Mouse (Mus musculus): ENCODE measurements around the gene Wdfy1.

Wdfy1 gene

DNA sequence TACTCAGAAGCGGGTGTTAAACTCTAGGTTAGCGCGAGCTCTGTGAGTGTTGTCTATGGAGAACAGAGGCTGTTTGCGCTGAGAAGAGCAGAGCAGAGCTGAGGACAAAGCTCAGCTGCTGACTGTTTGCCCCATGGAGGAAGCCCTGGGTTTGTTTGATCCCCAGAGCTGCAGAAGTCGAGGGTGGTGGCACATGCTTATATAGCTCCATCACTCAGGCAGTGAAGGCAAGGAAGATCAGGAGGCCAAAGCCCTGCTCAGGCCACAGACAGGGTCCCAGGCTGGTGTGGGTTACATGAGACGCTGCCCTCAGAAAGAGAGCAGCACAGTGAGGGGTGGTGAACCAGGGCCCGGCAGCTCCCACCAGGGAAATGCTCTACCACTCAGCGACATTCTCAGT lies 65.7 kb downstream of the Wdfy1 start:
- DNase-seq, result no peak

DNA sequence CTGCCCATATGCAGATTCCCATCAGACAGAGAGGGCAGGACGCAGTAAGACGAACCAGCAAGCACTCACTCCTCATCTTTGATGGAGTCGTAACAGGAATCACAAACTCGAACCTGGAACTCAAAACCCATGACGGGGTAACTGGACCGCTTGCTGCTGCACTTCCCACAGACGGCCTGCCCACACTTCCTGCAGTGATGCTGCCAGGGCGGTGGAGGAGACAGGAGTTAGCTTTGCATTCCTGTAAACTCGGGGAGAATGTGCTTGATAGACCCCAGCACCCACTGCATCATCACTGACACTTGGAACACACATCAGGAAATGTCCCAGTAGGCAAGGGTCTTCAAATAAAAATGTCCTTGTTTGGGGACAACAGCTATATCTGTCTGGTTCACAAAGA lies 68.6 kb downstream of the Wdfy1 start:
- DNase-seq, result no peak

DNA sequence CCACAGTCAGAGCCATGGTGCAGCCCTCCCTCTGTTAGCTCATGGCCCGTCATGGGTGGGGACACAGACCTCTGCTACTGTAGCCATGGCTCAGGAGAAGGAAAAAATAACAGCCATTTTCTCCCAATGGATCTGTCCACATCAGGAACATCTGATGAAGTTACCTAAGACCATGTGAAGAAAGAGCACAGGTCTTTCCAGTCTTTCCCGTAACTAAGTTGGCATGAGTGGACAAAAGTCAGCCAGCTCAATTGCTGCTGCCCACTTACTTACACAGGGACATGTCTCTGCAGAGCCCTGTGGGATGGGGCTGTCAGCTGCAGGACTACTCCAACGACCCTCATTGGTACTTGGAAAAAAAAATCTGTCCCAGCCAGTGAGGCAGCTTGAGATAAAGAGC lies 69.2 kb downstream of the Wdfy1 start:
- no peak for DNase-seq

DNA sequence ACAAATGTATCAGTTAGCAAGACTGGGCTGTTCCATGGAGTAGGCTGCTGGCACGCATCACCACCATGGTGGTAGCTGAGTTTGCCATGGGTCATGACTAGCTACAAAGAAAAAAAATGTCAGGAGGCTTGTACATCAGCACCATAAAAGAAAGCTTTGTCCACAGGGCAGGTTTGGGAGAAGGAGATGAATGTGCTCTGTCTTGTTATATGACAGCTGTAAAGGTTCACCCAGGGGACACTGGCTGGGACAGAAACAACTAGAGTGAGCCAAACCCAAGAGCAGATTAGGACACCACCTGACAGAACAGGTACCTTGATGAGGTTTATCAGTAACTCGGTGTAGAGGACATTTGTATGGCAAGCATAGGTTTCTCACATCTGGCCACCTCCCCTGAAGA lies 71.3 kb downstream of the Wdfy1 start:
- no peak for DNase-seq

DNA sequence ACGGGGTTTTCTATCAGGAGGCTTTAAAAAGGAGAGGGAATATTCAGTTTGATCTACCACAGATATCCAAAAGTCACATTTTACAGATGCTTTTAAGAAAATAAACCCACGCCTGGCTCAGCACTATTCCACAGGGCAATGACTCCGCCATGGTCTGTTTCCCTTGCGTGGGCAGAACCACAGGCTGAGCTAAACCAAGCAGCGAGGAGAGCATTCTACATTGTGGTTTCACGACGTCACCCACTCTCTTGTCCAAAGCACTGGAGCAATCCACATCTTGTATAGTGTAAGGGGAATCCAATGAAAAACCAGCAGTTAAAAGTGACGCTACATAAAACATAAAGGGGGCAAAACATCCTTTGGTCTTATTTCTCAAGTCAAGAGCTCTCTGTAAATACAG lies 72.4 kb downstream of the Wdfy1 start:
- no peak for DNase-seq

DNA sequence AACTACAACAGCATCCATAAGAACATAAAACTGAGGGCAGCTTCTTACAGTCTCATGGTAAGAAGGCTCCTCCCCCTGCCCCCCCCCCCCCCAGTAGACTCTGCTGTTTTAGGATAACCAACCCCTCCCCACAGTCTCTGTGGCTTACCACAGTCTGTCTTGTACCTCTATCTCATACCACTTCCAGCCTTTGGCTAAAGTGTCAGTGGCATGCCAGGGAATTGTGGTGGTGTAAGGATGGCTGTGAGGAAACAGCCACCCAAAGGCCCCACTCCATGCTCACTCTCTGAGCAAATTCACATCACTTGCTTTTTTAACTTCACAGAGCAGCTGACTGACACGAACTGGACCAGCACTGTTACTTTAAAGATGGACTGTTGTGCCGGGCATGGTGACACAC lies 77.4 kb downstream of the Wdfy1 start:
- DNase-seq, result no peak

DNA sequence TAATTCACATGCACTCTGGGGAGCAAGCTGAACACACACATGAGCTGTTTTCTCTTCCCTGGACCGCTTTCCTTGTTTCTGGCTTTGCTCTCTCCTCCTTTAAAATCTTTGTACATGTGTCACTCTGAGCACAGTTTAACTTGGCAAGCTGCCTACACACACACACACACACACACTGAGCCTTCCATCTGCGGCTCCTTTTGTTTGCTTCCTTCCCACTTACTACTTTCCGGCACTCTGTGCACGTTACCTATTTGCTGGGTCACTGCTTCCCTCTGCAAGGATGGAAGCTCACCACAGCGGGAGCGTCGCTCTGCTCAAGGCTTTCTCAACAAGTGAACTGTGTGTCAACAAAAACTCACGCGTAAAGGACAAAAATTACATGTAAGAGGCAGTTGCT lies 78.6 kb downstream of the Wdfy1 start:
- DNase-seq, result peak; percentile 16

DNA sequence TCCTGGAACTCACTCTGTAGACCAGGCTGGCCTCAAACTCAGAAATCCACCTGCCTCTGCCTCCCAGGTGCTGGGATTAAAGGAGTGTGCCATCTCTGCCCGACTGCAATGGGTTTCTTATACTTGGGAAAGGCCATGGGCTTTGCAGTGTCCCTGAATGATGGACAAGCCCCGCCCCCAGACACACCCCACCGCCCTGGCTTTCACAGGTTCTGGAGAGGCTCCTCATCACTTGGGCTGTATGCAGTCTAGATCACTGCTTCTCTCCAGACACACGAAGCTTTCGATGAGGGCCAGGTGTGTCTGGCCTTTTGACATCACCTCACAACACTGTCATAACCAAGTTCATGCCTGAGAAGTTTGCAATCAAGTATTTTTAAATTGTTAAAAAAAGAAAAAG lies 79.0 kb downstream of the Wdfy1 start:
- no peak for DNase-seq

DNA sequence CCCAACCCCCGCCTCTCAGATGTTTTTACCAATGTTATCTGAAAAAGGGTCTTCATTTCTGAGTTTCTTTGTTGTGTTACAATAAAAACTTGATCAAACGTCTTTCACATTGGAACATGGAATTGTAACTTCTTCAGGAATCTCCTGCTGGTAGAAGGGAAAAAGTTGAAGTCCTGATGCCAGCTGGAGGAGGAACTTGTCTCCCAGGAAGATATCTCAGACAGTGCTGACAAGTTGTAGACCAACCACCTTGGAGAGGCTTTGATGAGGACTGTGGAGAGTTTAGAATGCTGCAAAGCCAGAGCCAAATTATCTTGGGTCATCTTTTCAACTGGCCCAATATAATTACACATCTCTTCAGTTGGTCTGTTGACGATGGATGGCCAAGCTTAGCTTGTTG lies 83.5 kb downstream of the Wdfy1 start:
- DNase-seq, result no peak

DNA sequence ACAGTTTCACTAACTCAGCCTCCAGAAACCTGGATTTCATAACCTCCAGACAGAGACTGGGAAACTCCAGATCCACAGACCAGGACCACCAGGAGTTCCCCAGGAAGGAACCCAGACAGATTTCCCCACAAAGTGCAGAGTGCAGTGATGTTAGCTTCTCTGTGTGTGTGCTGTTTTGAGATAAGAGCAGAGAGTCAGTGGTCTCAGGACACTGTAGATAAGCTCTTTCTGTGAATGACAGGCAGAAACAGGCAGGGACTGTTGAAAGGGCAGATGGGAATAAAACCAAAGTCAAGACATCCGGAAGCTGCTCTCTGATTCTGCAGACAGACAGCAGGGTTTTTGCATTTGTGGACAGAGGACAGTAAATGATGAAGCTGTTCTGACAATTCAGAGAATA lies 88.7 kb downstream of the Wdfy1 start:
- DNase-seq, result no peak

DNA sequence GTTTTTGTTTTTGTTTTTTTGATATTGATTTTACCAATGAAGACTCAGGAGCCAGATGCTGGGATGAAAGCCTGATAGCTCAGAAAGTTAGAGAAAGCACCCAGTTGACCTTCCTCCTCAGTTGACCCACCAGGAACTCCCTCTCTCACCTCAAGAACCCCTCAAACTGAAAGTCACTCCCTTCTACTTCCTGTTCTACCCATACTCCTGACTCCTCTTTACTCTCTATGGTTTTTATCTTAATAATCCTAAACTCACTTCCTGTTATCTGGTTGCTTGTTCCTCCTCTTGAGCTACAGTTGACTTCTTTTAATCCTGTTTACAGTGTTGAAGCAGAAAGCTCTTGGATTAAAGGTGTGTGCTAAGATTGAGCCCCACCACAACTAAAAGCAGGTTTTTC lies 91.9 kb downstream of the Wdfy1 start:
- DNase-seq, result no peak

DNA sequence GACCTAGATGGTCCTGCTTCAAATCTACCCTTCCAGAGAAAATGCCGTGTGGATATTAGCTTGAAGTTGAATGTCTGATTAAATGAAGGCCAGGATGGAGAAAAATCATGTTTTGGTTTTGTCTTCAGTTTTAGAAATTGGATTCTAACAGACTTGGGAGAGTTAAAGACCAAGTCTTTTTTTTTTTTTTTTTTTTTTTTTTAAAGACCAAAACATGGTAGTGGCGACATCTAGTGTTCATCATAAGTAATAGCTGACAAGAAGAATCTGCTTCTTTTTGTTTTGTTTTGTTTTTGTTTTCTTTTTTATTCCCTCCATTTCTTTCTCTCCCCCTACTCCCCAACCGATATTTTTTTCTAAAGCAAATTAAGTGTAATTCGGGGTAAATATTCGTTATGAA lies 93.0 kb downstream of the Wdfy1 start:
- peak; percentile 12 for DNase-seq

DNA sequence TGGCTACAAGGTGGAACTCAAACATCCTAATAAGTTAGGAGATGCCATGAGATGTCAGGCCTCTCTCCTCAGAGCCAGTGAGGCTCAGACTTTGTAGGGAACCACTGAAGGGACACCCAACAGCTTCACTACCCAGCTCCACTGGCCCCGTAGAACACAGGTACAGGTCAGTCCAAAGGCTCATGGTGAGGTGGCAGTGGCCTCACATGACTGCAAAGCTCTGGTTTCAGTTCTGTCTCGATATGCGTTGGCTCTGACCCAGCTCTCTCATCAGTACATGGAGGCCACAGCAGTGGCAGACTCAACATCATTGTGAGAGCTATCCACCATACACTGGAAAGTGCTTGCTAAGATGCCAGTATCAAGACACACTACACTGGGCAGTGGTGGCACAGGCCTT lies 95.2 kb downstream of the Wdfy1 start:
- no peak for DNase-seq

DNA sequence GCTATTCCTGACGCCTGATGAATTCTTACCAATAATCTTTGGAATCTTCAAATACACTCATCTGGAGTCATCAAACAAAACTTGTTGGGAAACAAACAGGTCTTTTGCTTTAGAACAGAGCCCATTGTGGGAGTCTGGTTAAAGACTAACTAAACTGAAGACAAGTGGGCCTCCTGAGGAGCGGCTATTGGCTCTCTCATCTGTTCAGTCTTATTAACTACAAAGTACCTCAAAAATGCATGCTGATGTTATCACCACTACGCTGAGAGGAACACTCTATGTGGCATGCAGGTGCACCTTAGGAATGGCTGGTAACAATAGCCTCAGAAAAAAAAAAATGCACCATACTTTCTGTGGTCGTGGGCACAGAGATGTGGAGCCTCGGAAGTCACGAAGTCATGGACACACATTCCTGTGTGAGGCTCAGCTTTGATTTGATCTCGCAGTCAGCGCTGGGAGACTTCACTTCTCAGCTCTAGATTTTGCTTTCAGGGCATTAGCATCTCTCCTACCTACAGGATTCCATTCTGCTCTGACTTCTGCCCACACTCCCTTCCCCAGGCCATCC lies 97.7 kb downstream of the Wdfy1 start:
- DNase-seq, result no peak

DNA sequence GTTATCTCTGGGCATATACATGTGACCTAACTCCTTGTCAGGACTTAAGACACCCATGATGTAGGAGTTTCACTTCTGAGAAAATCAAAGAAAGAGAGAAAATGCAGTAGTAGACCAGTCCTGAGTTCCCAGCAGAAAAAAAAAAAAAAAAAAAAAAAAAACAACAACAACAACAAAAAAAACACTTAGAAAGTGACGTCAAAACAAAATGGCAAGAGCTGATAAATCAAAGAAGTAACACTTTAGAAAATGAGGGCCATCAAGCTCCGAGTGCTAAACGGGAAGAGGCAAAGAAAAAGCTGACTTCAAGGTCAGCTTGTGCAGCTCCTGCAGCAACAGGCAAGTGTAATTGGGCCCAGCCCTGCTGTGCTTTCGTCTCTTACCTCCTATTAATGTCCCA lies 100.2 kb downstream of the Wdfy1 start:
- DNase-seq, result no peak

DNA sequence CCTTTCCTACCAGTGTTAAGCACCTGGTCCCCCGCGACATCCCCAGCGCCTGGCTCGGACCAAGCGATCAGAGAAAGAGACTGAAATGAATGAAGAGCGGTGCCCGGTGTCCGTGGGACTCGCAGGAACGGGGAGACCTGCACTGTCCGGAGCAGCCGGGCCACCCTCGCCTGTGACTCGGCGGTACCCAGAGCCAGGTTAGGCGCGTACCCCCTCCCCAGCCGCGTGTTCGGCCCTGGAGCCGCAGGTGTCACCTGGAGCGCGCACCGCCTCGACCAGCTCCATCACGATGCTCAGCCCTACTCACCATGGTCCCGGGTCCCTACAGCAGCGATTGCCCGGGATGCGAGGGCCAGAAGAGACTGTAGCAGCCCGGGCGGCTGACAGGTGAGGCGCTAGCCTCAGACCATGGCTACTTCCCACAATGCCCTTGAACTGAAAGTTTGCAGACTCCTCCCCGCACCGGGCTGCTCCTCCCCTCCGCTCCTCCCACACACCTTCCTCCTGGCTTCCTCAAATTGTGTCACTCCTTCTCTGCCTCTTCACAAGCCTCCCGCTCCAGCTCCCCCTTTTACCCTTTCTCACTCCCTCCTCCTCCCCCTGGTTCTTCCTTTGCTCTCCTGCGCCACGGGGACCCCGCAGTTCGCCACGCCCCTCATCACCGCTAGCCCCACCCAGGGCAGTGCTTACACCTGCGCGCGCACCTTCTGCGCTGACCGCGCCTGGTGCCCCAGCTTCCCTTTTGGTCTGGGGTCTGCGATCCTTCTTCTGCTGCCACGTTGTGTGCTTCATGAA lies 104.2 kb downstream of the Wdfy1 start, which contains the start of gene Ap1s3:
TSS of gene Ap1s3 (minus strand) at position 430 of the 795 bp plus-strand sequence.
- peak; percentile 61 for DNase-seq

DNA sequence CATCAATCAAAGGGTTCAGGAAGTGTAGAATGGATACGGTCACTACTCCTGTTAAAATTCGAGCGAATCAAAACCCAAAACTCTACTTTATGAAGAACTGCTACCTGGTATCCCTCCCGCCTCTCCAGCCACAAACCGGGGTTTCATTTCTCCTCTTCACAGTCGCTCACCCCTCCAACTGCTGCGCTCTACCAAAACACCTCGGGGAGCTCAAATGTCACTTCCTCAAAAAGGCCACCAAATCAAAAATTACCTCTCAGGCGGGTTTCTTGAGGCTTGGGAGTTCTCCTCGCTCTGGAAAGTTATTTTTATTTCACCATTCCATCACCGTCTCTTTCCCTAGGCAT lies 104.8 kb downstream of the Wdfy1 start:
- DNase-seq, result no peak

DNA sequence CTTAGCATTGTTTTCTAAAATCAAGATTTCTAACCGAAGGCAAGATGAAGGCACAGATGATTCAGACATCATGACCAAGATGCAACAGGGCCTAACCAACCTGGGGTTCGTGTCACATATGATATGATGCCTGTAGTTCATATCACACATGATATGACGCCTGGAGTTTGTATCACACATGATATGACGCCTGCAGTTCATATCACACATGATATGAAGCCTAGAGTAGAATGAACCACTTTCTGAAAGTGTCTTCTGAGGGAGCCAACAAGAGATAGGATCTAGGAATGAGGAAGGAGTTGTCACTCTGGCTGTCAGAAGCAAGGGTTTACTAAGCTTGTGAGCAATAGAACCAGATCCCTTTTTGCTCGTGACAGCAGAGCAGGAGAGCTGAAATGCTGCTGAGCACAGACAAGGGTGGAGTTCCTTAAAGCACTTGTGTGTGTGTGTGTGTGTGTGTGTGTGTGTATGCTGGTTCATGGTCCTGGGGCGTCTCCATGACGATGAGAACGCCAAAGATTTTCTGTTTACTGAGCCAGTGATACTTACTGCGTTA lies 106.4 kb downstream of the Wdfy1 start:
- no peak for DNase-seq

DNA sequence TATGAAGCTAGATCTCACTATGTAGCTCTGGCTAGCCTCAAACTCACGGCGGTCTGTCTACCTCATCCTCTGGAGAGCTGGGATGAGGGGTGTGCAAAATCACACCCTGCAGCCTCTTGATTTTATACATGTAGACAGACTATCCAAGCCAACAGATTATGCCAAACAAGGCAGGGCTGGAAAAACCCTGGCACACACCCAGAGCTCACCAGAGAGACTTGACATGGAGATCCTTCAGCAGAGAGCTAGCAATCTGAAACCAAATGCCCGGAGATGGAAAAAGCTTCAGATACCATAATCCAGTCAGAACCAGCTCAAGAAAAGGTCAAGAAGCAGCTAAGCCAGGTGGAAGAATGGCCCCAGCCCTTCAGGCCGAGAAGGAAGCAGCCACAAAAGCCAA lies 111.0 kb downstream of the Wdfy1 start:
- peak; percentile 30 for DNase-seq

DNA sequence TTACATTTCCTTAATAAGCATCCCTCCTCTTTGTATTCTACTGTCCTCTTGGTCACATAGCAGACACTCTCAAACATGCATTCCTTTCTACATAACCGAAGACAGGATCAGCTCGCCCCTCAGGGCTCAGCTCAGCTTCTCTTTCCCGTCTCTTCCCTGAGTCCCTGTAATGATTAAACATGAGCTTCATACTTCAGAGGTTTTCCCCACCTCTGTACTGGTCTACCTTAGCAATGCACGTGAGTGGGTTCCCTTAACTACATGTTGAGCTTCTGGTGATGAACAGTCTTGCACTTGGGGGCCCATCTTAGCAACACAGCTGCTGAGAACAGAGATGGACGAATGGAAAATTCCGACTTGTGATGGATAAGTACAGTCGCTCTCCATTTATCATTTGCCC lies 116.3 kb downstream of the Wdfy1 start:
- DNase-seq, result no peak

DNA sequence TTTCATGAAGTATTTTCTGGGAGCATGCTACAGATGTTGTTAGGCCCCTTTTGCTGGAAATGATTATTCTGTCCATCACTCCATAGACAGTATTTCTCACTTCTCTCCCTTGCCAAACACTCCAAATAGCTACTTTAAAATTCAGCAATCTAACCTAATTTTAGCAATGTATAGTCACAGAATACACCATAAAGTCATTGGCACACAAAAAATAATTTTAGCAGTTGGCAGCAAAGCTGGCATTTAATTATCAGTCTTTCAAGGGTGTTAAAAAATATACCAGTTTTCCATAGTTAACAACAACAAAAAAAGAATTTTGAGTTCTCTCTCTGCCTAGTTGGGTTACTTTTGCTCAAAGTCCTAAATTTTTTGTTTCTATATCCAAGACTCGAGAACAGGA lies 118.5 kb downstream of the Wdfy1 start:
- DNase-seq, result no peak

DNA sequence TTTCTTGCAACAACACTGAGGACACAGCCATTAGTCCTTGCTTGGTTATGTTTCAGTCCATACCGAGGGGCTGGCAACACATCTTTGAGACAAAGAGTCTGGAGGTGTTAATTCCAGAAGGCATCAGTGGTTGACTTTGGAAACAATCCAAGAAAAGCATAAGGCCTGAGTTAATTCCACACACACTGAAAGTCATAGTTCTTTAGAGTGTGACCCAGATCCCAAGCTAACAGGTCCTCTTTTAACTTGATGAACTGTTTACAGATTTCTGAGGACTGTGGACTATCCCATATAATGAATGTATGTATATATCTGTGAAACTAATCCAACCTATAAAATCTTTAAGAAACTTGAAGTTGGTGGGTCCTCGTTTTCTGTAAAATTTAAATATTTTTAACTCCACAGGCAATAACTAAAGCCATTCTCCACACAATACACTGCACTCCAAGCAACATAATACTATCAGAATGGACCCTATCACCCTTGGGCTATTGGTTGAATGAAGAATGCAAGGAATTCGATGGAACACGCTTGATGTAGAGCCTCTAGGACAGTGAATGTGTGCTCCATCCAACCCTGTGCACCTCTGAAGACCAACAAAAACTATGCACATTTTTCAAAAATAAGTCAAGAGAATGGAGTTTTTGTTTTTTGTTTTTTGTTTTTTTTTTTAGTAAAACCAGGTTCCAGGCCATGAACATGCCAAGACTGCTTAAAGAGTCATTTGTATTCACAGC lies 120.0 kb downstream of the Wdfy1 start:
- DNase-seq, result no peak

DNA sequence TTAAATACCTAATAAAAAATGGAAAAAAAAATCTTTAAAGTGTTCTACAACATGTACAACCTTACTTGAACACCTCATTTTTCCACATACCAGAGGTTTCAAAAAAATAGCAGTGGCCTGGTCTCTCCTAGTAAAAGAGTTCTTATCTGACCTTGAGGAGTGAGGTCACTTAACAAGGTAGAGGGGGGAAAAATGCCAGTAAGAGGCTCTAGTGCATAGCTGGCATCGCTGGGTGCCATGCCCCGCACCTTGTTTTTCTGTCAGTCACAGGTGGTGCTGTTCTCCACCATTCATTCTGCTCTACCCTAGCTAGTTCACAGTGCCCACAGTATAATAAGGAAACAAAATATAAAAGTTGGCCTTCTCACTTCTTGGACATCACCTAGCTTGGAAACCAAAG lies 121.0 kb downstream of the Wdfy1 start:
- DNase-seq, result no peak

Data from cerebellum, adult 9-10 months (tissue).